Mouse (Mus musculus) bone marrow, adult 2 months (tissue): ENCODE measurements around the gene Antxr1.

ENCODE experiments used
- CTCF ChIP-seq: fragments of 200-500 bp; IDR thresholded peaks from 2 replicates; pipeline ENCODE4 v1.5.1; 2011; ENCODE audit warnings: low read length, control low read depth; ENCODE audit not compliant: control insufficient read depth, insufficient read depth
- POLR2A ChIP-seq: fragments of 200-500 bp; IDR thresholded peaks from 2 replicates; pipeline ENCODE4 v1.6.1; 2011; ENCODE audit warnings: low read depth, mild to moderate bottlenecking, control low read depth, low read length, borderline replicate concordance; ENCODE audit not compliant: control insufficient read depth

- TF ChIP-seq CTCF (no peak), POLR2A (no peak)
Measured at GRCm38 (mm10) chr6:87350829-87351228, 15.2 kb upstream of the Antxr1 start, which contains the start of gene Gkn1.
